21 mouse cellular contexts compared by ENCODE assay signal in genomic region chr12:70543299-70543698, GRCm38 (mm10).
A peak's percentile ranks its signal among the peaks of the same experiment; 100 is the strongest.
DNase-seq lines count a peak whose midpoint lies in the region; ATAC-seq and TF ChIP-seq lines count a peak whose summit lies in the region.
"Had no signal": no experiment of that assay in that cellular context is flagged by ENCODE, and none has a peak within 500 bp of the region (broad histone marks: within the 10 kb centered on the region; RNA-seq: fewer than 3 reads in every experiment).

No protein-coding gene starts in this region.

- no peak overlapping the region for H3K27ac ChIP-seq in heart, embryonic 13.5 days (replicated peaks)
- H3K27ac ChIP-seq in lung, embryonic 15.5 days: peak overlapping the region; percentile 37; the same call in 1 of the 2 replicates
- no peak overlapping the region for H3K27ac ChIP-seq in intestine, embryonic 15.5 days
- peak overlapping the region; percentile 53; the same call in 1 of the 2 replicates for H3K27ac ChIP-seq in stomach, postnatal 0 days (replicated peaks)
- H3K27ac ChIP-seq: hindbrain, postnatal 0 days; kidney, postnatal 0 days; left cerebral cortex, adult 2 months; midbrain, embryonic 10.5 days; neural tube, embryonic 15.5 days had no signal

- H3K27me3 ChIP-seq in heart, embryonic 13.5 days (replicated peaks): no peaks in the 10 kb centered on the region
- no peaks in the 10 kb centered on the region for H3K27me3 ChIP-seq in lung, embryonic 15.5 days
- H3K27me3 ChIP-seq in intestine, embryonic 15.5 days (replicated peaks): no peaks in the 10 kb centered on the region
- no peaks in the 10 kb centered on the region for H3K27me3 ChIP-seq in stomach, postnatal 0 days (ENCODE audit: control insufficient read depth, insufficient read depth, low read length)
- H3K27me3 ChIP-seq: neural tube, embryonic 15.5 days had no signal

- 0 out of 2 replicates have a peak overlapping the region, but pooled peaks have one; percentile 1 for H3K4me2 ChIP-seq in heart, embryonic 13.5 days
- H3K4me2 ChIP-seq in lung, embryonic 15.5 days: no peak overlapping the region
- H3K4me2 ChIP-seq in intestine, embryonic 15.5 days (replicated peaks): no peak overlapping the region
- H3K4me2 ChIP-seq in stomach, postnatal 0 days (replicated peaks; ENCODE audit: low read depth): no peak overlapping the region
- H3K4me2 ChIP-seq: neural tube, embryonic 15.5 days had no signal

- TF ChIP-seq CTCF in stomach, postnatal 0 days (IDR thresholded peaks at IDR 0.05; ENCODE audit: low read depth): no peak

- peaks cover 25% of the 10 kb centered on the region for H3K4me1 ChIP-seq in heart, embryonic 13.5 days
- H3K4me1 ChIP-seq in lung, embryonic 15.5 days: peaks cover 40% of the 10 kb centered on the region
- H3K4me1 ChIP-seq in intestine, embryonic 15.5 days (replicated peaks): peaks cover 4% of the 10 kb centered on the region; the same call in 1 of the 2 replicates
- peaks cover 4% of the 10 kb centered on the region; the same call in 1 of the 2 replicates for H3K4me1 ChIP-seq in stomach, postnatal 0 days (replicated peaks; ENCODE audit: control insufficient read depth, insufficient read depth)

- WGBS in heart, embryonic 13.5 days: 27% methylated on average over 5 of the region's 5 CpGs
- 35% methylated on average over 5 of the region's 5 CpGs for WGBS in lung, embryonic 15.5 days
- WGBS in intestine, embryonic 15.5 days: 49% methylated on average over 5 of the region's 5 CpGs
- WGBS in stomach, postnatal 0 days: 37% methylated on average over 5 of the region's 5 CpGs

- H3K4me3 ChIP-seq in heart, embryonic 13.5 days: no peak overlapping the region
- H3K4me3 ChIP-seq in lung, embryonic 15.5 days: no peak overlapping the region
- H3K4me3 ChIP-seq in intestine, embryonic 15.5 days (replicated peaks): no peak overlapping the region
- H3K4me3 ChIP-seq in stomach, postnatal 0 days (ENCODE audit: low read depth, low read length): no peak overlapping the region
- H3K4me3 ChIP-seq: erythroblast, embryonic 14.5 days; left cerebral cortex, adult 2 months; midbrain, embryonic 10.5 days; neural tube, embryonic 15.5 days had no signal

- H3K36me3 ChIP-seq in heart, embryonic 13.5 days: no peaks in the 10 kb centered on the region
- no peaks in the 10 kb centered on the region for H3K36me3 ChIP-seq in lung, embryonic 15.5 days
- H3K36me3 ChIP-seq in intestine, embryonic 15.5 days: no peaks in the 10 kb centered on the region
- no peaks in the 10 kb centered on the region for H3K36me3 ChIP-seq in stomach, postnatal 0 days (ENCODE audit: control insufficient read depth, insufficient read depth, low read length)
- H3K36me3 ChIP-seq: midbrain, embryonic 10.5 days; neural tube, embryonic 15.5 days had no signal

- peak overlapping the region; percentile 34; the same call in 1 of the 2 replicates for H3K9ac ChIP-seq in heart, embryonic 13.5 days
- no peak overlapping the region for H3K9ac ChIP-seq in lung, embryonic 15.5 days
- H3K9ac ChIP-seq in intestine, embryonic 15.5 days: no peak overlapping the region
- no peak overlapping the region for H3K9ac ChIP-seq in stomach, postnatal 0 days (ENCODE audit: low read length)
- H3K9ac ChIP-seq: neural tube, embryonic 15.5 days had no signal

- no peak for DNase-seq in heart, adult 18-20 months
- DNase-seq in lung, postnatal 10 days: no peak
- peak; percentile 64 for DNase-seq in stomach, postnatal 0 days (ENCODE audit: low spot score)
- no peak for DNase-seq in layer of hippocampus, adult 8-10 months (ENCODE audit: low spot score in 2 of 2)
- DNase-seq: cerebellum, adult 11-12 months; cerebellum, postnatal 10 days; gastrocnemius, postnatal 10 days; heart, adult 11 months; kidney, adult 2 months; right cerebral cortex, adult 18-20 months; right cerebral cortex, postnatal 4 days had no signal

- no peak for TF ChIP-seq EP300 in stomach, postnatal 0 days (optimal IDR thresholded peaks at IDR 0.05)

- no peaks in the 10 kb centered on the region for H3K9me3 ChIP-seq in heart, embryonic 13.5 days
- no peaks in the 10 kb centered on the region for H3K9me3 ChIP-seq in lung, embryonic 15.5 days
- no peaks in the 10 kb centered on the region for H3K9me3 ChIP-seq in intestine, embryonic 15.5 days
- H3K9me3 ChIP-seq in stomach, postnatal 0 days (ENCODE audit: control insufficient read depth, low read length): no peaks in the 10 kb centered on the region
- H3K9me3 ChIP-seq: midbrain, embryonic 10.5 days; neural tube, embryonic 15.5 days had no signal

- no peak for ATAC-seq in heart, embryonic 13.5 days (ENCODE audit: extremely low read depth, insufficient number of reproducible peaks, low FRiP score, low TSS enrichment)
- ATAC-seq in lung, embryonic 15.5 days (ENCODE audit: borderline replicate concordance, extremely low read depth, low FRiP score, low TSS enrichment): 0 out of 2 replicates have a peak, but pooled peaks have one; percentile 47
- ATAC-seq in intestine, embryonic 15.5 days: peak; percentile 80
- peak; percentile 78 for ATAC-seq in stomach, postnatal 0 days (ENCODE audit: low FRiP score, low TSS enrichment)
- ATAC-seq: forebrain, embryonic 14.5 days; hindbrain, postnatal 0 days had no signal

Comparison
In these comparisons a context has a peak if more than half of its experiments do, and no peak if none do; other contexts are left out.
1. H3K27ac ChIP-seq: peak in lung, embryonic 15.5 days (single experiment) and stomach, postnatal 0 days (single experiment); none in heart, embryonic 13.5 days (single experiment) and intestine, embryonic 15.5 days (single experiment).